Mouse (Mus musculus): Measurements from ENCODE around the gene Zbtb32.

Gene Zbtb32

GRCm38 (mm10) chr7:30544327-30544726 lies 54.4 kb downstream of the Zbtb32 start:
- DNase-seq (ENCODE audit: low spot score in 2 of 2) = no peak

DNA sequence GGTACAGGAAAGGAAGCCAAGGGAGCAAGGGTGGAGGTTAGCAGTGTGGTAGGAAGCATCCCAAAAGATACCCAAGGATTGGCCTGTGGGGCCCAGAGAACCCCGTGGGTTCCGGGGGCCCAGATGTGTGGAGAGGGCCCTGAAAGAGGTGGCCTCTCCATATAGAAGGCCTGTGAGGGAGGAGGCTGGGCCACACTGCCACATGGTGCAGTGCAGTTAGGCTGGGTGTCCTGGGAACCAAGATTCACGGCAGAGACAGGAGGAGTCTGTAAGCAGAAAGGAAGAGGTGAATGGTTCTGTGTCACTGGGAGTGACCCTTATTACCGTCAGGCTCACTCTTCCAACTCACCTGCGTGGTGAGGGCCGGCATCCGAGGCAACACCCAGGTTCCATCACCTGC lies 58.1 kb downstream of the Zbtb32 start:
- DNase-seq (ENCODE audit: low spot score in 2 of 2) = no peak

Measured in urinary bladder, adult 18-20 months (tissue).